15 mouse cellular contexts compared by ENCODE assay signal in the genomic region with DNA sequence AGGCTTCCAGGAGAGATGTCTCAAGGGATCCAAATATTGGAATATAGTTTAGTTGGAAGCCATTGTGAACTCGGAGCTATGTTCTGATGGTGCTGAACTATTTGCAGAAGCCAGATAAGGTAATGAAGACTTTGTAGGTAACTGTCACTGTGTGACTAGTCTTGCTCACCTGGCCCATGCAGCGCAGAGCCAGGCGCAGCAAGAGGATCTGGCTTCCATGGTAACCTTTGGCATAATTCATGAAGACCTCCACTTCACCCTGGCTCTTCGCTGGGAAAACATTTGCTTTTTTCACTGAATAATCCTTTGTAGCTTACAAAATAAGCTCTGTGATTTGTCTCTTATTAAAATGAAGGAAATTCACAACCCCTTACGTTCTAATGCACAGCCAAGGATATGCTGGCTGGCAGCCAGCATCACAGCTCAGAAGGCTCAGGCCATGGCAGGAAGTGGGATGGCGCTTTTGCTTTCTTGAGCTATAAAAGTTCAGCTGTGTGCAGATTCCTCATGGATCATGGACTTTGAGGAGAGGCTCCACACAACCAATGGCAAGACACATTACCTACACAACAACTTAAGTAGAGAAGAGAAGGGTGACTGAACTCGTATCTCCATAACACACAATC.
A peak's percentile ranks its signal among the peaks of the same experiment; 100 is the strongest.
DNase-seq lines count a peak whose midpoint lies in the region; ATAC-seq and TF ChIP-seq lines count a peak whose summit lies in the region.
"Had no signal": no experiment of that assay in that cellular context is flagged by ENCODE, and none has a peak within 500 bp of the region (broad histone marks: within the 10 kb centered on the region; RNA-seq: fewer than 3 reads in every experiment).

No protein-coding gene starts in this region.

- DNase-seq in heart, postnatal 4 days = peak; percentile 14
- no peak for DNase-seq in heart, postnatal 36 days
- no peak for DNase-seq in lung, adult 2 months
- DNase-seq in kidney, postnatal 0 days (ENCODE audit: low spot score) = peak; percentile 85
- DNase-seq in left cerebral cortex, adult 18-20 months (ENCODE audit: low spot score in 2 of 2) = no peak
- DNase-seq: adrenal gland, postnatal 36 days; cerebellum, adult 11 months; gastrocnemius, adult 2 months; liver, embryonic 13.5 days; thymus, postnatal 25 days had no signal

- no peaks in the 10 kb centered on the region for H3K36me3 ChIP-seq in lung, embryonic 16.5 days (ENCODE audit: control insufficient read depth, insufficient read depth, low read length)
- no peaks in the 10 kb centered on the region for H3K36me3 ChIP-seq in kidney, postnatal 0 days (ENCODE audit: insufficient read depth, low read length)
- H3K36me3 ChIP-seq in stomach, embryonic 14.5 days (ENCODE audit: control insufficient read depth, insufficient read depth, low read length) = no peaks in the 10 kb centered on the region
- H3K36me3 ChIP-seq: liver, embryonic 13.5 days; neural tube, embryonic 13.5 days had no signal

- intact Hi-C loops in heart, postnatal 36 days (cut with DNase I) = no loop called here

- H3K9me3 ChIP-seq in lung, embryonic 16.5 days (ENCODE audit: control insufficient read depth, low read length) = no peaks in the 10 kb centered on the region
- H3K9me3 ChIP-seq in kidney, postnatal 0 days (replicated peaks; ENCODE audit: low read length) = no peaks in the 10 kb centered on the region
- H3K9me3 ChIP-seq in stomach, embryonic 14.5 days (ENCODE audit: control insufficient read depth, low read depth, low read length) = no peaks in the 10 kb centered on the region
- H3K9me3 ChIP-seq: liver, embryonic 13.5 days; neural tube, embryonic 13.5 days had no signal

- H3K9ac ChIP-seq in lung, embryonic 16.5 days (ENCODE audit: low read length) = no peak overlapping the region
- no peak overlapping the region for H3K9ac ChIP-seq in kidney, postnatal 0 days (ENCODE audit: low read depth, low read length)
- H3K9ac ChIP-seq in stomach, embryonic 14.5 days (replicated peaks; ENCODE audit: low read depth, low read length) = no peak overlapping the region
- H3K9ac ChIP-seq: liver, embryonic 13.5 days; neural tube, embryonic 13.5 days had no signal

- no peak overlapping the region for H3K4me3 ChIP-seq in lung, embryonic 16.5 days (ENCODE audit: low read length)
- no peak overlapping the region for H3K4me3 ChIP-seq in lung, adult 2 months (replicated peaks; ENCODE audit: extremely low read depth, low read depth, low read length)
- no peak overlapping the region for H3K4me3 ChIP-seq in kidney, postnatal 0 days (replicated peaks; ENCODE audit: low read depth, low read length)
- no peak overlapping the region for H3K4me3 ChIP-seq in stomach, embryonic 14.5 days (ENCODE audit: low read depth, low read length)
- H3K4me3 ChIP-seq: gastrocnemius, adult 2 months; liver, embryonic 13.5 days; neural tube, embryonic 13.5 days had no signal

- WGBS in lung, embryonic 16.5 days = 47% methylated on average over 7 of the region's 7 CpGs
- WGBS in lung, adult 2 months = 57% methylated on average over 7 of the region's 7 CpGs
- WGBS in kidney, postnatal 0 days = 48% methylated on average over 7 of the region's 7 CpGs
- WGBS in stomach, embryonic 14.5 days = 34% methylated on average over 7 of the region's 7 CpGs

- TF ChIP-seq POLR2A in lung, adult 2 months (IDR thresholded peaks at IDR 0.05; ENCODE audit: borderline replicate concordance, extremely low read depth, low read depth, low read length) = no peak

- H3K4me2 ChIP-seq in lung, embryonic 16.5 days (ENCODE audit: low read depth, low read length) = no peak overlapping the region
- no peak overlapping the region for H3K4me2 ChIP-seq in kidney, postnatal 0 days (ENCODE audit: low read length)
- no peak overlapping the region for H3K4me2 ChIP-seq in stomach, embryonic 14.5 days (replicated peaks; ENCODE audit: low read depth, low read length)
- H3K4me2 ChIP-seq: liver, embryonic 13.5 days; midbrain, embryonic 11.5 days; neural tube, embryonic 13.5 days had no signal

- H3K4me1 ChIP-seq in lung, embryonic 16.5 days (replicated peaks; ENCODE audit: control insufficient read depth, insufficient read depth, low read length) = peaks cover 7% of the 10 kb centered on the region
- H3K4me1 ChIP-seq in lung, adult 2 months (ENCODE audit: control insufficient read depth, insufficient read depth, low read length) = no peaks in the 10 kb centered on the region
- H3K4me1 ChIP-seq in kidney, postnatal 0 days (replicated peaks; ENCODE audit: insufficient read depth, low read length) = no peaks in the 10 kb centered on the region
- peaks cover 4% of the 10 kb centered on the region; the same call in 1 of the 2 replicates for H3K4me1 ChIP-seq in stomach, embryonic 14.5 days (ENCODE audit: control insufficient read depth, insufficient read depth, low read length)
- H3K4me1 ChIP-seq: liver, embryonic 13.5 days had no signal

- ATAC-seq in lung, embryonic 16.5 days (ENCODE audit: low read depth) = peak; percentile 82
- peak; percentile 59; the same call in 1 of the 2 replicates for ATAC-seq in kidney, postnatal 0 days (replicated peaks; ENCODE audit: low FRiP score, low read depth)
- peak; percentile 69; the same call in 1 of the 2 replicates for ATAC-seq in stomach, embryonic 14.5 days (ENCODE audit: insufficient number of reproducible peaks, insufficient read depth, low FRiP score, low read depth)
- ATAC-seq: inflammation-experienced regulatory T-cells, adult 6 months had no signal

- no peak overlapping the region for H3K27ac ChIP-seq in lung, embryonic 16.5 days (ENCODE audit: low read length)
- 0 out of 2 replicates have a peak overlapping the region, but pooled peaks have one; percentile 11 for H3K27ac ChIP-seq in kidney, postnatal 0 days
- peak overlapping the region; percentile 55 for H3K27ac ChIP-seq in stomach, embryonic 14.5 days (ENCODE audit: low read length)
- H3K27ac ChIP-seq: gastrocnemius, adult 2 months; liver, embryonic 13.5 days; neural tube, embryonic 13.5 days had no signal

- H3K27me3 ChIP-seq in lung, embryonic 16.5 days (ENCODE audit: control insufficient read depth, insufficient read depth, low read depth, low read length) = no peaks in the 10 kb centered on the region
- H3K27me3 ChIP-seq in kidney, postnatal 0 days (ENCODE audit: insufficient read depth, low read length) = no peaks in the 10 kb centered on the region
- no peaks in the 10 kb centered on the region for H3K27me3 ChIP-seq in stomach, embryonic 14.5 days (ENCODE audit: control insufficient read depth, insufficient read depth, low read length)
- H3K27me3 ChIP-seq: liver, embryonic 13.5 days; neural tube, embryonic 13.5 days had no signal

- TF ChIP-seq CTCF in lung, adult 2 months (IDR thresholded peaks at IDR 0.05; ENCODE audit: insufficient read depth, low read length) = no peak
- no peak for TF ChIP-seq CTCF in kidney, postnatal 0 days (IDR thresholded peaks at IDR 0.05; ENCODE audit: low read depth)

Comparison
In these comparisons a context has a peak if more than half of its experiments do, and no peak if none do; other contexts are left out.
1. DNase-seq: peak in heart, postnatal 4 days (single experiment) and kidney, postnatal 0 days (single experiment); none in heart, postnatal 36 days (0 of 2), lung, adult 2 months (single experiment) and left cerebral cortex, adult 18-20 months (0 of 2).
2. Peak in every context shown above with its lines, with median percentiles within 50 percentile points of each other: ATAC-seq.